Mouse (Mus musculus): ENCODE data around the gene Ascc1. TPM values are rescaled to one million over a fixed set of nuclear protein-coding genes. Genes with fewer than 3 reads are reported as not detected.

Gene Ascc1
- polyA plus RNA-seq, 1 experiment from 2014 or later: 50.2 TPM

Small RNA genes lying within 50 kb of the gene (microRNA-seq; reads per million reads assigned to microRNA genes)
- not detected for gene Mir6906

Other genes with a start within 250 kb of the Ascc1 start
- 18.8 and 19.7 TPM in 2 replicates for gene Dnajb12, start 123.2 kb upstream of the Ascc1 start, polyA plus RNA-seq (2014; fragmentation: Nextera tagmentation; extraction: Ambion mirVana)
- gene Ddit4, start 51.0 kb upstream of the Ascc1 start, polyA plus RNA-seq (2014; fragmentation: Nextera tagmentation; extraction: Ambion mirVana): 10.2 and 11.1 TPM in 2 replicates
- gene Anapc16, start 330 bp downstream of the Ascc1 start, polyA plus RNA-seq (2014; fragmentation: Nextera tagmentation; extraction: Ambion mirVana): 96.5 and 99.7 TPM in 2 replicates
- gene Spock2, start 103.4 kb downstream of the Ascc1 start, polyA plus RNA-seq (2014; fragmentation: Nextera tagmentation; extraction: Ambion mirVana): 23.5 and 36.1 TPM in 2 replicates
- 0.52 and 0.70 TPM in 2 replicates for gene Chst3, start 216.5 kb downstream of the Ascc1 start, polyA plus RNA-seq (2014; fragmentation: Nextera tagmentation; extraction: Ambion mirVana)

Measured in forebrain, embryonic 14.5 days (tissue).